Mouse (Mus musculus) cerebellum, adult 2 months (tissue): ENCODE results near the gene Cfap54. TPM values are rescaled to one million over a fixed set of nuclear protein-coding genes. Genes with fewer than 3 reads are reported as not detected.

Source experiments
- DNase-seq, 2 experiments: peaks; one replicate each; pipeline ENCODE4 v3.0.0; 2021
- H3K27ac ChIP-seq: fragments of 200-500 bp; 2 replicates; pipeline ENCODE4 v1.5.1; 2012; ENCODE audit warnings: low read length, control low read depth, inconsistent platforms; ENCODE audit not compliant: insufficient read depth
- H3K27me3 ChIP-seq: fragments of 200-500 bp; 2 replicates; pipeline ENCODE4 v1.6.1; 2012; ENCODE audit warnings: inconsistent platforms, mild to moderate bottlenecking, low read length, moderate library complexity; ENCODE audit not compliant: control insufficient read depth, insufficient read depth
- H3K4me1 ChIP-seq: fragments of 200-500 bp; 2 replicates; pipeline ENCODE4 v1.6.1; 2011; ENCODE audit warnings: low read length; ENCODE audit not compliant: control insufficient read depth, insufficient read depth
- H3K4me3 ChIP-seq: fragments of 200-500 bp; replicated peaks from 2 replicates; pipeline ENCODE3; 2011; ENCODE audit warnings: mild to moderate bottlenecking, low read depth, low read length, control low read depth; ENCODE audit not compliant: insufficient read depth
- CTCF ChIP-seq: fragments of 200-500 bp; IDR thresholded peaks from 2 replicates; pipeline ENCODE4 v1.5.1; 2011; ENCODE audit warnings: low read depth, mild to moderate bottlenecking, control low read depth, low read length, moderate library complexity, borderline replicate concordance; ENCODE audit not compliant: insufficient read depth
- POLR2A ChIP-seq: fragments of 200-500 bp; IDR thresholded peaks from 2 replicates; pipeline ENCODE4 v1.6.1; 2011; ENCODE audit warnings: low read length, control low read depth, borderline replicate concordance; ENCODE audit not compliant: insufficient read depth
- WGBS: fragments of 180-500 bp; shearing (Covaris S2); methylation state at CpG from one replicate; pipeline ENCODE4 v1.1.7; 2018; 5-methylcytosine and 5-hydroxymethylcytosine counted together
- polyA plus RNA-seq: library from polyadenylated mRNA; depleted of rRNA; stranded (reverse); fragments of >200 nt; gene quantifications from 2 replicates; pipeline ENCODE4 v1.2.3, GENCODE M21; 2012

The Cfap54 gene
- polyA plus RNA-seq, 1 experiment = 0.95 TPM

GRCm38 (mm10) chr10:92941616-92942015 lies 139.8 kb downstream of the Cfap54 start:
- WGBS = 63% methylated on average over 1 of the region's 1 CpGs
- DNase-seq = no peak
- H3K27me3 ChIP-seq = no peaks in the 10 kb centered on the region
- TF ChIP-seq POLR2A (no peak), CTCF (no peak)
- no peaks in the 10 kb centered on the region for H3K4me1 ChIP-seq
- no peak overlapping the region for H3K4me3 ChIP-seq
- no peak overlapping the region for H3K27ac ChIP-seq

- Histone ChIP-seq H3K27me3 (no peaks in the 10 kb centered on the region), H3K4me1 (no peaks in the 10 kb centered on the region), H3K27ac (no peak overlapping the region), H3K4me3 (no peak overlapping the region)
- 78% methylated on average over 10 of the region's 10 CpGs for WGBS
- TF ChIP-seq CTCF (no peak), POLR2A (no peak)
- no peak for DNase-seq
These were observed 143.6 kb downstream of the Cfap54 start for GRCm38 (mm10) chr10:92937741-92938285.

- Histone ChIP-seq H3K27ac (no peak overlapping the region), H3K4me1 (no peaks in the 10 kb centered on the region), H3K4me3 (no peak overlapping the region), H3K27me3 (no peaks in the 10 kb centered on the region)
- DNase-seq = no peak
- 90% methylated on average over 7 of the region's 7 CpGs for WGBS
- no peak for TF ChIP-seq CTCF
- TF ChIP-seq POLR2A = no peak
These were observed 144.3 kb downstream of the Cfap54 start for GRCm38 (mm10) chr10:92937091-92937490.

- TF ChIP-seq CTCF (no peak), POLR2A (no peak)
- no peak for DNase-seq
- Histone ChIP-seq H3K27me3 (no peaks in the 10 kb centered on the region), H3K4me3 (no peak overlapping the region), H3K27ac (no peak overlapping the region), H3K4me1 (no peaks in the 10 kb centered on the region)
- 40% methylated on average over 5 of the region's 5 CpGs for WGBS
These were observed 146.9 kb downstream of the Cfap54 start for GRCm38 (mm10) chr10:92934506-92934905.

GRCm38 (mm10) chr10:92933616-92934015 lies 147.8 kb downstream of the Cfap54 start:
- Histone ChIP-seq H3K27ac (no peak overlapping the region), H3K27me3 (no peaks in the 10 kb centered on the region), H3K4me1 (no peaks in the 10 kb centered on the region), H3K4me3 (no peak overlapping the region)
- 86% methylated on average over 6 of the region's 6 CpGs for WGBS
- DNase-seq = no peak
- TF ChIP-seq CTCF (no peak), POLR2A (no peak)

- DNase-seq = no peak
- H3K4me3 ChIP-seq = no peak overlapping the region
- no peaks in the 10 kb centered on the region for H3K4me1 ChIP-seq
- TF ChIP-seq POLR2A = no peak
- no peak for TF ChIP-seq CTCF
- H3K27ac ChIP-seq = no peak overlapping the region
- WGBS = 90% methylated on average over 12 of the region's 12 CpGs
- no peaks in the 10 kb centered on the region for H3K27me3 ChIP-seq
These were observed 149.0 kb downstream of the Cfap54 start for GRCm38 (mm10) chr10:92932464-92932863.

- no peak for DNase-seq
- Histone ChIP-seq H3K27ac (no peak overlapping the region), H3K4me1 (no peaks in the 10 kb centered on the region), H3K27me3 (no peaks in the 10 kb centered on the region), H3K4me3 (no peak overlapping the region)
- no peak for TF ChIP-seq CTCF
- TF ChIP-seq POLR2A = no peak
- 69% methylated on average over 1 of the region's 1 CpGs for WGBS
These were observed 151.4 kb downstream of the Cfap54 start for GRCm38 (mm10) chr10:92930036-92930435.

- Histone ChIP-seq H3K27ac (no peak overlapping the region), H3K27me3 (no peaks in the 10 kb centered on the region), H3K4me3 (no peak overlapping the region), H3K4me1 (no peaks in the 10 kb centered on the region)
- DNase-seq = no peak
- WGBS = 75% methylated on average over 3 of the region's 3 CpGs
- TF ChIP-seq CTCF (no peak), POLR2A (no peak)
These were observed 153.2 kb downstream of the Cfap54 start for GRCm38 (mm10) chr10:92928256-92928655.

- Histone ChIP-seq H3K4me1 (no peaks in the 10 kb centered on the region), H3K27ac (no peak overlapping the region), H3K4me3 (no peak overlapping the region), H3K27me3 (no peaks in the 10 kb centered on the region)
- no peak for DNase-seq
- TF ChIP-seq CTCF (no peak), POLR2A (no peak)
- 90% methylated on average over 1 of the region's 1 CpGs for WGBS
These were observed 162.9 kb downstream of the Cfap54 start for GRCm38 (mm10) chr10:92918551-92918950.
